Mouse (Mus musculus): ENCODE results near the gene Btbd8. TPM values are rescaled to one million over a fixed set of nuclear protein-coding genes. Genes with fewer than 3 reads are reported as not detected.

The Btbd8 gene
- 100 to 1,000 TPM; 175 to 179 TPM for total RNA-seq (2021)
- long read RNA-seq, experiment 1, full-length matches to known transcripts: 14 of 87 reads
- long read RNA-seq, experiment 1, partial matches to known transcripts: 49 of 87 reads
- long read RNA-seq, experiment 1, other reads (novel, unspliced or antisense): 24 of 87 reads
- long read RNA-seq, experiment 2, full-length matches to known transcripts: 5 of 42 reads
- long read RNA-seq, experiment 2, partial matches to known transcripts: 19 of 42 reads
- long read RNA-seq, experiment 2, other reads (novel, unspliced or antisense): 18 of 42 reads

- peak; percentile 88 to 91 for DNase-seq (ENCODE audit: low spot score in 2 of 2)
Measured at GRCm38 (mm10) chr5:107437464-107438281, at the start of gene Btbd8. Gene Btbd8 (plus strand): TSS chr5:107437997.

GRCm38 (mm10) chr5:107389373-107389772 lies 48.4 kb upstream of the Btbd8 start:
- no peak for DNase-seq (ENCODE audit: low spot score in 2 of 2)

- DNase-seq (ENCODE audit: low spot score in 2 of 2): no peak
Measured at GRCm38 (mm10) chr5:107394437-107394836, 43.4 kb upstream of the Btbd8 start.

- no peak for DNase-seq (ENCODE audit: low spot score in 2 of 2)
Measured at GRCm38 (mm10) chr5:107402436-107402835, 35.4 kb upstream of the Btbd8 start, which contains the start of gene Ephx4. Gene Ephx4 (plus strand): TSS chr5:107402736.

- peak; percentile 30 to 64 for DNase-seq (ENCODE audit: low spot score in 2 of 2)
Measured at GRCm38 (mm10) chr5:107403011-107403946, 34.5 kb upstream of the Btbd8 start.

GRCm38 (mm10) chr5:107403947-107404684 lies 33.7 kb upstream of the Btbd8 start:
- DNase-seq (ENCODE audit: low spot score in 2 of 2): peak; percentile 65 to 71

GRCm38 (mm10) chr5:107405361-107405760 lies 32.4 kb upstream of the Btbd8 start:
- peak; percentile 54 to 67 for DNase-seq (ENCODE audit: low spot score in 2 of 2)

- DNase-seq (ENCODE audit: low spot score in 2 of 2): no peak
Measured at GRCm38 (mm10) chr5:107410305-107410704, 27.5 kb upstream of the Btbd8 start.

- no peak for DNase-seq (ENCODE audit: low spot score in 2 of 2)
Measured at GRCm38 (mm10) chr5:107411326-107411725, 26.5 kb upstream of the Btbd8 start.

GRCm38 (mm10) chr5:107412285-107412684 lies 25.5 kb upstream of the Btbd8 start:
- no peak for DNase-seq (ENCODE audit: low spot score in 2 of 2)

- no peak for DNase-seq (ENCODE audit: low spot score in 2 of 2)
Measured at GRCm38 (mm10) chr5:107415098-107415497, 22.7 kb upstream of the Btbd8 start.

GRCm38 (mm10) chr5:107421676-107422075 lies 16.1 kb upstream of the Btbd8 start:
- DNase-seq (ENCODE audit: low spot score in 2 of 2): no peak

- no peak for DNase-seq (ENCODE audit: low spot score in 2 of 2)
Measured at GRCm38 (mm10) chr5:107431249-107431648, 6.5 kb upstream of the Btbd8 start, which contains the start of gene Lpcat2b. Gene Lpcat2b (plus strand): TSS chr5:107431549.

- no peak for DNase-seq (ENCODE audit: low spot score in 2 of 2)
Measured at GRCm38 (mm10) chr5:107434001-107434400, 3.8 kb upstream of the Btbd8 start.

GRCm38 (mm10) chr5:107436185-107436584 lies 1.6 kb upstream of the Btbd8 start:
- no peak for DNase-seq (ENCODE audit: low spot score in 2 of 2)

- no peak for DNase-seq (ENCODE audit: low spot score in 2 of 2)
Measured at GRCm38 (mm10) chr5:107436587-107437209, 1.1 kb upstream of the Btbd8 start.

- no peak for DNase-seq (ENCODE audit: low spot score in 2 of 2)
Measured at GRCm38 (mm10) chr5:107438353-107438752, 556 bp downstream of the Btbd8 start.

- peak; percentile 27 to 46 for DNase-seq (ENCODE audit: low spot score in 2 of 2)
Measured at GRCm38 (mm10) chr5:107441881-107442280, 4.1 kb downstream of the Btbd8 start.

- no peak for DNase-seq (ENCODE audit: low spot score in 2 of 2)
Measured at GRCm38 (mm10) chr5:107444251-107444650, 6.5 kb downstream of the Btbd8 start.

- no peak for DNase-seq (ENCODE audit: low spot score in 2 of 2)
Measured at GRCm38 (mm10) chr5:107447977-107448376, 10.2 kb downstream of the Btbd8 start.

Measured in left cerebral cortex, adult 18-20 months (tissue).